Mouse (Mus musculus) embryonic facial prominence, embryonic 11.5 days (tissue): ENCODE data around the gene Pde4dip. TPM values are rescaled to one million over a fixed set of nuclear protein-coding genes. Genes with fewer than 3 reads are reported as not detected.

Source experiments
- ATAC-seq: fragments of 200-750 bp; cut with Nextera tagmentation; replicated peaks from 2 replicates; pipeline ENCODE4 v1.8.0; 2017; ENCODE audit warnings: low read depth; ENCODE audit not compliant: insufficient number of reproducible peaks, low FRiP score, low TSS enrichment
- DNase-seq: peaks from one replicate; pipeline ENCODE4 v3.0.0-alpha.2; 2015; ENCODE audit warnings: low spot score
- H3K27ac ChIP-seq: fragments of 300-500 bp; sonication (generic); replicated peaks from 2 replicates; pipeline ENCODE4 v1.5.1; 2014; ENCODE audit warnings: mild to moderate bottlenecking, low read depth, low read length, control low read depth
- H3K27me3 ChIP-seq: fragments of 300-500 bp; sonication (generic); 2 replicates; pipeline ENCODE4 v1.6.1; 2014; ENCODE audit warnings: mild to moderate bottlenecking, low read length, moderate library complexity, mixed read lengths; ENCODE audit not compliant: control insufficient read depth, insufficient read depth
- H3K36me3 ChIP-seq: fragments of 300-500 bp; sonication (generic); replicated peaks from 2 replicates; pipeline ENCODE4 v1.6.1; 2014; ENCODE audit warnings: low read depth, mild to moderate bottlenecking, low read length, moderate library complexity, mixed read lengths; ENCODE audit not compliant: control insufficient read depth, insufficient read depth
- H3K4me1 ChIP-seq: fragments of 300-500 bp; sonication (generic); 2 replicates; pipeline ENCODE4 v1.6.1; 2014; ENCODE audit warnings: low read length, mixed read lengths; ENCODE audit not compliant: control insufficient read depth, insufficient read depth
- H3K4me2 ChIP-seq: fragments of 300-500 bp; sonication (generic); 2 replicates; pipeline ENCODE4 v1.6.1; 2014; ENCODE audit warnings: low read depth, mild to moderate bottlenecking, control low read depth, low read length, moderate library complexity
- H3K4me3 ChIP-seq: fragments of 300-500 bp; sonication (generic); 2 replicates; pipeline ENCODE4 v1.5.1; 2014; ENCODE audit warnings: low read depth, low read length, control low read depth
- H3K9ac ChIP-seq: fragments of 300-500 bp; sonication (generic); replicated peaks from 2 replicates; pipeline ENCODE4 v1.6.1; 2014; ENCODE audit warnings: mild to moderate bottlenecking, control low read depth, low read length
- H3K9me3 ChIP-seq: fragments of 300-500 bp; sonication (generic); replicated peaks from 2 replicates; pipeline ENCODE4 v1.6.1; 2016; ENCODE audit warnings: mild to moderate bottlenecking, low read length, inconsistent platforms, mixed read lengths; ENCODE audit not compliant: control insufficient read depth
- WGBS: fragments of 180-500 bp; shearing (Covaris S2); extraction: QIAGEN DNeasy Blood & Tissue Kit; methylation state at CpG from one replicate; pipeline ENCODE4 v1.1.7; 2014; 5-methylcytosine and 5-hydroxymethylcytosine counted together
- polyA plus RNA-seq: library from polyadenylated mRNA; unstranded; fragments of >200 nt; fragmentation: Nextera tagmentation; extraction: Ambion mirVana; gene quantifications from 2 replicates; pipeline ENCODE4 v1.2.1, GENCODE M21; 2014

Gene Pde4dip
- polyA plus RNA-seq, 1 experiment from 2014 or later = 29.2 TPM

DNA sequence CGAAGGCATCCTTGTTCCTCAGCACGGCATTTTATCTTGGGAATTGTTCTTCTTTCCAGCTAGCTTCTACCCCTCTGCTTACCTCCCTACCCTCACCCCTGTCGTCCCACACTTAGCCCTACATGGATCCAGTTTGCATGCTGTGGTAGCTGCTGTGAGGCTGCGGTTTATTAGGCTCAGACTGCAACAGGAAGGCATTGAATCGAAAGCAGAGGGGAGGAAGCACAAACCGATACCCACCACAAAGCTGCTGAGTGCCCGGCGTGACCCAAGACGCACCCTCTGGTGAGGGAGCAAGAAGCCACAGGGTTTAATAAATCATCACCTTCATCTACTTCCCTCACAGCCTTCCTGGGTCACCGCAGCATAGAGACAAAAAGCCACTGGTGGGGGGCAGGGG is 43.6 kb upstream of the Pde4dip start:
- Histone ChIP-seq H3K4me2 (no peak overlapping the region), H3K27ac (no peak overlapping the region), H3K4me1 (peaks cover 8% of the 10 kb centered on the region; the same call in 1 of the 2 replicates), H3K36me3 (no peaks in the 10 kb centered on the region), H3K9ac (0 out of 2 replicates have a peak overlapping the region, but pooled peaks have one; percentile 26), H3K27me3 (no peaks in the 10 kb centered on the region), H3K4me3 (no peak overlapping the region), H3K9me3 (no peaks in the 10 kb centered on the region)
- DNase-seq (no peak), ATAC-seq (no peak)
- WGBS = 16% methylated on average over 10 of the region's 10 CpGs

GRCm38 (mm10) chr3:97931310-97931885 is 42.9 kb upstream of the Pde4dip start:
- no peak for ATAC-seq

DNA sequence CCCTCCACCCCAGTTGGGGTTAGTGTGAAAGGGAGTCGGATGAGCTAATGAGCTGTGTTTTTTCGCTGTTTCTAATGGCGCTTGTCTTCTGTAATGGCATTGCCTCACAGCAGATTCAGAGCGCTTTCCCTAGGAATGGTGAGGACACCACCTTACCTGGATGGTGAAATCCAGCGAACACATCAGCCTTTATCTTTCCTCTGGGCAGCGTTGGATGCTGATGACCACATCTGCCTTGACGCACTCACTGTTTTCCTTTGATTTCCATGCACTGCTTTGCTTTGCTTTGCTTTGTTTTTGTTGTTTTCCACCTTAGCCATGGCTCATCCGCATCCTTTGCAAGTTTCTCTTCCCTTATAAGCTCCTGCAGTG is 42.3 kb upstream of the Pde4dip start:
- 75% methylated on average over 8 of the region's 8 CpGs for WGBS
- Histone ChIP-seq H3K9me3 (no peaks in the 10 kb centered on the region), H3K27me3 (no peaks in the 10 kb centered on the region), H3K4me1 (peaks cover 8% of the 10 kb centered on the region; the same call in 1 of the 2 replicates), H3K9ac (no peak overlapping the region), H3K4me3 (no peak overlapping the region), H3K36me3 (no peaks in the 10 kb centered on the region), H3K27ac (no peak overlapping the region), H3K4me2 (no peak overlapping the region)
- DNase-seq (no peak), ATAC-seq (no peak)

More at GRCm38 (mm10) chr3:97931310-97931885, 42.9 kb upstream of the Pde4dip start:
- no peak overlapping the region for H3K4me3 ChIP-seq
- H3K9me3 ChIP-seq = no peaks in the 10 kb centered on the region
- no peak overlapping the region for H3K4me2 ChIP-seq
- DNase-seq = no peak
- 82% methylated on average over 7 of the region's 7 CpGs for WGBS
- H3K36me3 ChIP-seq = no peaks in the 10 kb centered on the region
- H3K27ac ChIP-seq = no peak overlapping the region
- H3K4me1 ChIP-seq = peaks cover 8% of the 10 kb centered on the region; the same call in 1 of the 2 replicates
- no peak overlapping the region for H3K9ac ChIP-seq
- no peaks in the 10 kb centered on the region for H3K27me3 ChIP-seq

DNA sequence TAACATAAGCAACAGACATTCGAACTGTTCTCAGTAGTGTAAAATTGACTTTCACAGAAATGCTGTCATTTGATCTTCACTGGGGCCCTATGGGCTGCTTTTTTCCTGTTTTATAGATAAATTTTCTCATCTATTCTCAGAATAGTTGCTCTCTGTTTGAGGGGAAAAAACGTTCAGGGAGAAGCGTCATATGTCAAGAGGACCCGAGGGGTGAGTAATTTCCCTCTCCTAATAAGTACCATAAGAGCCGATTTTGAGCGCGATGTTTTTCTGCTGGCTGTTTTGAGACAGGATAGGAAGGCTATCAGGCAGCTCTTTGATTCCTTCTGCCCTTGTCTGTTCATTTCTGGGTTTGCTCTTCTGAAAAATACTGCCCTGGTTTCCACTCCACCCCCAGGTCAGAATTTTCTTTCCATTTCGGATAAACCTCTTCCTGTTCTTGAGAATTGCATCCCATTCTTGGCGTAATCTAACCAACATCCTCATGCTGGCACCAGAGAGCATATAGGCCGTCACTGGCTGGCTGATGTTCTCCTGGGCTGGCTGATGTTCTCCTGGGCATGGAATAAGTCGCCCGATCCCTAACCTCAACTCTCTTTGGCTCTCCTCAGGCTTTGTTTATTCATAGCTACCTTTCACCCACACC is 41.8 kb upstream of the Pde4dip start:
- Histone ChIP-seq H3K4me1 (peaks cover 8% of the 10 kb centered on the region; the same call in 1 of the 2 replicates), H3K4me3 (no peak overlapping the region), H3K27me3 (no peaks in the 10 kb centered on the region), H3K9ac (no peak overlapping the region), H3K36me3 (no peaks in the 10 kb centered on the region), H3K27ac (no peak overlapping the region), H3K4me2 (no peak overlapping the region), H3K9me3 (no peaks in the 10 kb centered on the region)
- no peak for ATAC-seq
- WGBS = 35% methylated on average over 12 of the region's 12 CpGs
- DNase-seq = peak; percentile 64

GRCm38 (mm10) chr3:97928968-97929858 is 40.7 kb upstream of the Pde4dip start:
- Histone ChIP-seq H3K4me3 (no peak overlapping the region), H3K27me3 (no peaks in the 10 kb centered on the region), H3K27ac (no peak overlapping the region), H3K4me2 (no peak overlapping the region), H3K9me3 (no peaks in the 10 kb centered on the region), H3K9ac (no peak overlapping the region), H3K4me1 (peaks cover 8% of the 10 kb centered on the region; the same call in 1 of the 2 replicates), H3K36me3 (no peaks in the 10 kb centered on the region)
- 58% methylated on average over 9 of the region's 9 CpGs for WGBS
- DNase-seq (peak; percentile 96), ATAC-seq (peak; percentile 26; the same call in 1 of the 2 replicates)

GRCm38 (mm10) chr3:97927322-97927721 is 38.8 kb upstream of the Pde4dip start:
- DNase-seq (no peak), ATAC-seq (no peak)
- H3K4me3 ChIP-seq = no peak overlapping the region
- H3K4me2 ChIP-seq = no peak overlapping the region
- H3K36me3 ChIP-seq = no peaks in the 10 kb centered on the region
- peaks cover 3% of the 10 kb centered on the region; the same call in 1 of the 2 replicates for H3K4me1 ChIP-seq
- no peaks in the 10 kb centered on the region for H3K27me3 ChIP-seq
- no peak overlapping the region for H3K9ac ChIP-seq
- no peaks in the 10 kb centered on the region for H3K9me3 ChIP-seq
- 72% methylated on average over 4 of the region's 4 CpGs for WGBS
- H3K27ac ChIP-seq = no peak overlapping the region

- Histone ChIP-seq H3K9ac (no peak overlapping the region), H3K36me3 (no peaks in the 10 kb centered on the region; the same call in 1 of the 2 replicates), H3K4me1 (no peaks in the 10 kb centered on the region), H3K4me2 (no peak overlapping the region), H3K27ac (no peak overlapping the region), H3K4me3 (no peak overlapping the region), H3K9me3 (no peaks in the 10 kb centered on the region), H3K27me3 (no peaks in the 10 kb centered on the region)
- 91% methylated on average over 2 of the region's 2 CpGs for WGBS
- DNase-seq = no peak
- ATAC-seq = no peak
Observed at GRCm38 (mm10) chr3:97925246-97925645, 36.7 kb upstream of the Pde4dip start.
